ENCODE assay signal across 8 mouse cellular contexts in the genomic region with DNA sequence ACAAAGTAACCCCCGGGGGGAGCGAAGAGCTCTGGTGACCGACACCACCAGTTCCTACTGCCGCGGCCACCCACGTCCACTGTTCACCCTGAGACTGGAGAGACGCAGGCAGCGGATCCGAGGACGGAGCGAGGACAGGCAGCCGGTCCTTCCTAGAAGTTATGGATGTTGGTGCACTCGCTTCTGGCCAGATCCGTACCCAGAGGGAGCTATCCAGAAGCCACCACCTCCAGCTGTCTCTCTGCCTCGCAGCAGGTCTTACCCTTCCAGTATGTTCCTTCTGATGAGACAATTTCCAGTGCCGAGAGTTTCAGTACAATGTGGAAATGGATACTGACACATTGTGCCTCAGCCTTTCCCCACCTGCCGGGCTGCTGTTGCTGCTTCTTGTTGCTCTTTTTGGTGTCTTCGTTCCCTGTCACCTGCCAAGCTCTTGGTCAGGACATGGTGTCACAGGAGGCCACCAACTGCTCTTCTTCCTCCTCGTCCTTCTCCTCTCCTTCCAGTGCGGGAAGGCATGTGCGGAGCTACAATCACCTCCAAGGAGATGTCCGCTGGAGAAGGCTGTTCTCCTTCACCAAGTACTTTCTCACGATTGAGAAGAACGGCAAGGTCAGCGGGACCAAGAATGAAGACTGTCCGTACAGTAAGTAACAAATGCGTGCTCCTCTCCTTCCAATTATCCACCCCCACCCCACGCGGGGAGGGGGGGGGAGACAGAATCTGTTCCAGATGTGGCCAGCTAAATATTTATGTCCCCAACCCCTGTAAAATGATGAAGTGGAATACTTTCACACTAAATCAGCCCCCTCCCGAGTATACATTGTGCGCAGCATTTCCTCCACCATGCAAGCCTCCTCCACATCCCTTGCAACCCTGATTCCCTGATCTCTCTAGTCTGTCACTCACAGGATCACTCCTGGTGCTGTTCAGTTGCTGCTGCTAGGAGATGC. TPM values are rescaled to one million over a fixed set of nuclear protein-coding genes. Genes with fewer than 3 reads are reported as not detected.
DNase-seq lines count a peak whose midpoint lies in the region; ATAC-seq lines count a peak whose summit lies in the region.

No protein-coding gene starts in this region.

- H3K9me3 ChIP-seq in hindbrain, embryonic 11.5 days (ENCODE audit: control insufficient read depth, low read length), result no peaks in the 10 kb centered on the region
- no peaks in the 10 kb centered on the region for H3K9me3 ChIP-seq in neural tube, embryonic 12.5 days

- H3K9ac ChIP-seq in hindbrain, embryonic 11.5 days (ENCODE audit: low read depth, low read length), result no peak overlapping the region
- no peak overlapping the region for H3K9ac ChIP-seq in neural tube, embryonic 12.5 days

- H3K27ac ChIP-seq in hindbrain, embryonic 11.5 days (ENCODE audit: low read depth, low read length), result no peak overlapping the region
- H3K27ac ChIP-seq in neural tube, embryonic 12.5 days, result no peak overlapping the region

- no peaks in the 10 kb centered on the region for H3K36me3 ChIP-seq in hindbrain, embryonic 11.5 days (ENCODE audit: control insufficient read depth, insufficient read depth, low read length)
- H3K36me3 ChIP-seq in neural tube, embryonic 12.5 days, result no peaks in the 10 kb centered on the region

- WGBS in hindbrain, embryonic 11.5 days, result 4% methylated on average over 31 of the region's 31 CpGs
- 4% methylated on average over 31 of the region's 31 CpGs for WGBS in neural tube, embryonic 12.5 days

- peak; percentile 24 to 32 for DNase-seq in left cerebral cortex, postnatal 36 days (ENCODE audit: low spot score in 2 of 2)
- DNase-seq in left cerebral cortex, postnatal 4 days, result no peak
- DNase-seq in embryo, embryonic 9.5 days (ENCODE audit: extremely low spot score), result peak; percentile 60
- DNase-seq in hindbrain, embryonic 11.5 days (ENCODE audit: low spot score), result peak; percentile 64
- DNase-seq in liver, result peak; percentile 5
- no peak for DNase-seq in urinary bladder, postnatal 10 days (ENCODE audit: low spot score)
- no peak for DNase-seq in cerebellum, adult 9-10 months

- peak overlapping the region; percentile 46 for H3K4me3 ChIP-seq in hindbrain, embryonic 11.5 days (ENCODE audit: low read depth, low read length)
- H3K4me3 ChIP-seq in neural tube, embryonic 12.5 days, result peak overlapping the region; percentile 49

- H3K27me3 ChIP-seq in hindbrain, embryonic 11.5 days (ENCODE audit: control insufficient read depth, insufficient read depth, low read length), result peaks cover 7% of the 10 kb centered on the region
- H3K27me3 ChIP-seq in neural tube, embryonic 12.5 days (replicated peaks), result peaks cover 22% of the 10 kb centered on the region

- intact Hi-C loops in left cerebral cortex, postnatal 36 days (cut with DNase I), result no loop called here
- intact Hi-C loops in left cerebral cortex, postnatal 4 days (cut with DNase I), result no loop called here

- peak; percentile 50 for ATAC-seq in hindbrain, embryonic 11.5 days (ENCODE audit: low FRiP score)
- peak; percentile 59 for ATAC-seq in neural tube, embryonic 12.5 days (ENCODE audit: low FRiP score, low read depth)

- H3K4me1 ChIP-seq in hindbrain, embryonic 11.5 days (replicated peaks; ENCODE audit: control insufficient read depth, insufficient read depth, low read length), result peaks cover 2% of the 10 kb centered on the region; the same call in 1 of the 2 replicates
- H3K4me1 ChIP-seq in neural tube, embryonic 12.5 days, result peaks cover 24% of the 10 kb centered on the region; the same call in 1 of the 2 replicates

- H3K4me2 ChIP-seq in hindbrain, embryonic 11.5 days (replicated peaks; ENCODE audit: low read depth, low read length), result peak overlapping the region; percentile 71
- H3K4me2 ChIP-seq in neural tube, embryonic 12.5 days (replicated peaks), result peak overlapping the region; percentile 98

RNA-seq across cellular contexts. Expression of gene Fgf10, which starts 45.8 kb away (rescaled TPM):
- total RNA-seq in left cerebral cortex, postnatal 36 days (2021), result 1 to 10 TPM; 4.0 to 4.1 TPM
- 1 to 10 TPM; 6.7 to 7.5 TPM for total RNA-seq in left cerebral cortex, postnatal 4 days (2021)
- 2.3 and 3.8 TPM in 2 replicates for polyA plus RNA-seq in hindbrain, embryonic 11.5 days (2014; fragmentation: Nextera tagmentation; extraction: Ambion mirVana)
- 1.1 and 1.3 TPM in 2 replicates for polyA plus RNA-seq in neural tube, embryonic 12.5 days (2016; fragmentation: Nextera tagmentation; extraction: Ambion mirVana)

Comparison
In these comparisons a context has a peak if more than half of its experiments do, and no peak if none do; other contexts are left out.
1. DNase-seq: peak in left cerebral cortex, postnatal 36 days (2 of 2), embryo, embryonic 9.5 days (single experiment), hindbrain, embryonic 11.5 days (single experiment) and liver (single experiment); none in left cerebral cortex, postnatal 4 days (single experiment), urinary bladder, postnatal 10 days (single experiment) and cerebellum, adult 9-10 months (single experiment).